Mouse (Mus musculus): Measurements from ENCODE around the gene Tsnax. TPM values are rescaled to one million over a fixed set of nuclear protein-coding genes. Genes with fewer than 3 reads are reported as not detected.

The Tsnax gene
- polyA plus RNA-seq, 1 experiment, result 15.0 TPM

- H3K27me3 ChIP-seq (replicated peaks), result peaks cover 16% of the 10 kb centered on the region
- TF ChIP-seq GATA1 (IDR thresholded peaks at IDR 0.05; ENCODE audit: borderline replicate concordance, low read length) (no peak), FLI1 (IDR thresholded peaks at IDR 0.05; ENCODE audit: low read length) (no peak)
- no peaks in the 10 kb centered on the region for H3K36me3 ChIP-seq (replicated peaks; ENCODE audit: low read length)
- H3K9me3 ChIP-seq, result peaks cover 26% of the 10 kb centered on the region
- H3K4me1 ChIP-seq, result 0 out of 2 replicates have a peak, but pooled peaks cover 2% of the 10 kb centered on the region
- H3K4me3 ChIP-seq (replicated peaks), result no peak overlapping the region
These were observed 32.0 kb upstream of the Tsnax start for GRCm38 (mm10) chr8:124980828-124981227.

GRCm38 (mm10) chr8:124990923-124991667 lies 21.7 kb upstream of the Tsnax start:
- Histone ChIP-seq H3K4me1 (peaks cover 4% of the 10 kb centered on the region; the same call in 1 of the 2 replicates), H3K4me3 (replicated peaks) (no peak overlapping the region), H3K9me3 (peaks cover 16% of the 10 kb centered on the region), H3K27me3 (replicated peaks) (peaks cover 53% of the 10 kb centered on the region), H3K36me3 (replicated peaks; ENCODE audit: low read length) (no peaks in the 10 kb centered on the region)
- TF ChIP-seq GATA1 (IDR thresholded peaks at IDR 0.05; ENCODE audit: borderline replicate concordance, low read length) (no peak), FLI1 (IDR thresholded peaks at IDR 0.05; ENCODE audit: low read length) (no peak)

GRCm38 (mm10) chr8:124991668-124991926 lies 21.2 kb upstream of the Tsnax start:
- peaks cover 48% of the 10 kb centered on the region for H3K27me3 ChIP-seq (replicated peaks)
- H3K9me3 ChIP-seq, result peaks cover 21% of the 10 kb centered on the region
- TF ChIP-seq GATA1 (IDR thresholded peaks at IDR 0.05; ENCODE audit: borderline replicate concordance, low read length), result no peak
- no peak for TF ChIP-seq FLI1 (IDR thresholded peaks at IDR 0.05; ENCODE audit: low read length)

GRCm38 (mm10) chr8:124995776-124996175 lies 17.0 kb upstream of the Tsnax start:
- Histone ChIP-seq H3K4me1 (peaks cover 4% of the 10 kb centered on the region; the same call in 1 of the 2 replicates), H3K4me3 (replicated peaks) (no peak overlapping the region), H3K27me3 (replicated peaks) (peaks cover 41% of the 10 kb centered on the region), H3K36me3 (replicated peaks; ENCODE audit: low read length) (no peaks in the 10 kb centered on the region), H3K9me3 (peaks cover 46% of the 10 kb centered on the region)
- TF ChIP-seq FLI1 (IDR thresholded peaks at IDR 0.05; ENCODE audit: low read length), result no peak
- no peak for TF ChIP-seq GATA1 (IDR thresholded peaks at IDR 0.05; ENCODE audit: borderline replicate concordance, low read length)

More at GRCm38 (mm10) chr8:124991668-124991926, 21.2 kb upstream of the Tsnax start:
- Histone ChIP-seq H3K4me3 (replicated peaks) (no peak overlapping the region), H3K36me3 (replicated peaks; ENCODE audit: low read length) (no peaks in the 10 kb centered on the region), H3K4me1 (peaks cover 4% of the 10 kb centered on the region; the same call in 1 of the 2 replicates)

- peaks cover 61% of the 10 kb centered on the region for H3K36me3 ChIP-seq (replicated peaks; ENCODE audit: low read length)
- no peak overlapping the region for H3K4me3 ChIP-seq (replicated peaks)
- H3K9me3 ChIP-seq, result no peaks in the 10 kb centered on the region
- no peaks in the 10 kb centered on the region for H3K27me3 ChIP-seq (replicated peaks)
- TF ChIP-seq GATA1 (IDR thresholded peaks at IDR 0.05; ENCODE audit: borderline replicate concordance, low read length) (no peak), FLI1 (IDR thresholded peaks at IDR 0.05; ENCODE audit: low read length) (no peak)
- no peaks in the 10 kb centered on the region for H3K4me1 ChIP-seq
These were observed 11.3 kb downstream of the Tsnax start for GRCm38 (mm10) chr8:125024085-125024484.

- H3K36me3 ChIP-seq (replicated peaks; ENCODE audit: low read length), result peaks cover 83% of the 10 kb centered on the region
- H3K27me3 ChIP-seq (replicated peaks), result no peaks in the 10 kb centered on the region
- H3K9me3 ChIP-seq, result no peaks in the 10 kb centered on the region
- TF ChIP-seq GATA1 (IDR thresholded peaks at IDR 0.05; ENCODE audit: borderline replicate concordance, low read length), result no peak
- no peak for TF ChIP-seq FLI1 (IDR thresholded peaks at IDR 0.05; ENCODE audit: low read length)
- H3K4me1 ChIP-seq, result peaks cover 3% of the 10 kb centered on the region; the same call in 1 of the 2 replicates
- no peak overlapping the region for H3K4me3 ChIP-seq (replicated peaks)
These were observed 14.4 kb downstream of the Tsnax start for GRCm38 (mm10) chr8:125027211-125027610.

GRCm38 (mm10) chr8:125028841-125029240 lies 16.0 kb downstream of the Tsnax start:
- peaks cover 92% of the 10 kb centered on the region for H3K36me3 ChIP-seq (replicated peaks; ENCODE audit: low read length)
- no peak for TF ChIP-seq GATA1 (IDR thresholded peaks at IDR 0.05; ENCODE audit: borderline replicate concordance, low read length)
- no peaks in the 10 kb centered on the region for H3K27me3 ChIP-seq (replicated peaks)
- H3K9me3 ChIP-seq, result no peaks in the 10 kb centered on the region
- H3K4me1 ChIP-seq, result peaks cover 3% of the 10 kb centered on the region; the same call in 1 of the 2 replicates
- H3K4me3 ChIP-seq (replicated peaks), result no peak overlapping the region

GRCm38 (mm10) chr8:125031276-125031675 lies 18.5 kb downstream of the Tsnax start:
- H3K4me3 ChIP-seq (replicated peaks), result no peak overlapping the region
- peaks cover 7% of the 10 kb centered on the region; the same call in 1 of the 2 replicates for H3K4me1 ChIP-seq
- peaks cover 91% of the 10 kb centered on the region for H3K36me3 ChIP-seq (replicated peaks; ENCODE audit: low read length)
- TF ChIP-seq GATA1 (IDR thresholded peaks at IDR 0.05; ENCODE audit: borderline replicate concordance, low read length) (no peak), FLI1 (IDR thresholded peaks at IDR 0.05; ENCODE audit: low read length) (no peak)
- H3K27me3 ChIP-seq (replicated peaks), result no peaks in the 10 kb centered on the region
- no peaks in the 10 kb centered on the region for H3K9me3 ChIP-seq

GRCm38 (mm10) chr8:125034669-125035068 lies 21.9 kb downstream of the Tsnax start:
- Histone ChIP-seq H3K4me3 (replicated peaks) (no peak overlapping the region), H3K27me3 (replicated peaks) (no peaks in the 10 kb centered on the region), H3K36me3 (replicated peaks; ENCODE audit: low read length) (peaks cover 90% of the 10 kb centered on the region), H3K4me1 (peaks cover 7% of the 10 kb centered on the region; the same call in 1 of the 2 replicates), H3K9me3 (peaks cover 4% of the 10 kb centered on the region)
- TF ChIP-seq FLI1 (IDR thresholded peaks at IDR 0.05; ENCODE audit: low read length) (no peak), GATA1 (IDR thresholded peaks at IDR 0.05; ENCODE audit: borderline replicate concordance, low read length) (no peak)

GRCm38 (mm10) chr8:125037081-125037480 lies 24.3 kb downstream of the Tsnax start:
- Histone ChIP-seq H3K36me3 (replicated peaks; ENCODE audit: low read length) (peaks cover 80% of the 10 kb centered on the region), H3K4me3 (replicated peaks) (no peak overlapping the region), H3K27me3 (replicated peaks) (no peaks in the 10 kb centered on the region), H3K9me3 (peaks cover 17% of the 10 kb centered on the region), H3K4me1 (peaks cover 9% of the 10 kb centered on the region; the same call in 1 of the 2 replicates)
- TF ChIP-seq GATA1 (IDR thresholded peaks at IDR 0.05; ENCODE audit: borderline replicate concordance, low read length) (no peak), FLI1 (IDR thresholded peaks at IDR 0.05; ENCODE audit: low read length) (no peak)
